Mouse (Mus musculus) ES-E14 (cell line): Measurements from ENCODE around the gene Dimt1. TPM values are rescaled to one million over a fixed set of nuclear protein-coding genes. Genes with fewer than 3 reads are reported as not detected.

Experiments used
- DNase-seq: peaks from one replicate; pipeline ENCODE4 v3.0.0-alpha.2; 2013; ENCODE audit warnings: low read depth, low spot score
- H3K27ac ChIP-seq: 2 replicates; pipeline ENCODE4 v1.5.1; 2012; ENCODE audit warnings: low read depth, mild to moderate bottlenecking, low read length, moderate library complexity, mixed read lengths; ENCODE audit not compliant: poor library complexity, insufficient read depth, severe bottlenecking
- H3K36me3 ChIP-seq: 2 replicates; pipeline ENCODE4 v1.6.1; 2012; ENCODE audit warnings: mild to moderate bottlenecking, low read length, moderate library complexity, mixed read lengths; ENCODE audit not compliant: control insufficient read depth, poor library complexity, insufficient read depth, severe bottlenecking
- H3K4me1 ChIP-seq, 2 experiments: fragments of 150-350 bp in 1 of 2; sonication (generic) in 1 of 2; 2 replicates each; pipeline ENCODE4 v1.6.1; 2012; ENCODE audit warnings: low read length in 2 of 2, mild to moderate bottlenecking in 1 of 2, mixed read lengths in 1 of 2; ENCODE audit not compliant: control insufficient read depth in 2 of 2, insufficient read depth in 2 of 2, poor library complexity in 1 of 2
- H3K4me3 ChIP-seq, 2 experiments: fragments of 150-350 bp in 1 of 2; sonication (generic) in 1 of 2; 2 replicates each; pipeline ENCODE4 v1.5.1; 2012; ENCODE audit warnings: low read length in 2 of 2, low read depth in 1 of 2, mild to moderate bottlenecking in 1 of 2, mixed read lengths in 1 of 2; ENCODE audit not compliant: insufficient read depth in 1 of 2, poor library complexity in 1 of 2, severe bottlenecking in 1 of 2
- H3K9ac ChIP-seq: 2 replicates; pipeline ENCODE4 v1.6.1; 2012; ENCODE audit warnings: low read depth, mild to moderate bottlenecking, low read length, mixed read lengths; ENCODE audit not compliant: poor library complexity, insufficient read depth, severe bottlenecking
- H3K9me3 ChIP-seq: fragments of 150-350 bp; sonication (generic); 2 replicates; pipeline ENCODE4 v1.6.1; 2012; ENCODE audit warnings: low read depth, mild to moderate bottlenecking, low read length; ENCODE audit not compliant: control insufficient read depth, insufficient read depth
- CHD2 ChIP-seq: IDR thresholded peaks from 2 replicates; pipeline ENCODE4 v1.6.1; 2014; ENCODE audit warnings: mild to moderate bottlenecking, low read depth, low read length, inconsistent platforms
- HCFC1 ChIP-seq: IDR thresholded peaks from 2 replicates; pipeline ENCODE4 v1.6.1; 2012; ENCODE audit warnings: low read length, inconsistent platforms, borderline replicate concordance; ENCODE audit not compliant: insufficient read depth
- MAFK ChIP-seq: IDR thresholded peaks from 2 replicates; pipeline ENCODE4 v1.6.1; 2014; ENCODE audit warnings: mild to moderate bottlenecking, low read depth, low read length, inconsistent platforms; ENCODE audit not compliant: insufficient read depth
- ZC3H11A ChIP-seq: IDR thresholded peaks from 2 replicates; pipeline ENCODE4 v1.6.1; 2012; ENCODE audit warnings: low read depth, mild to moderate bottlenecking, inconsistent platforms, low read length, borderline replicate concordance
- ZNF384 ChIP-seq: IDR thresholded peaks from 2 replicates; pipeline ENCODE4 v1.6.1; 2012; ENCODE audit warnings: low read depth, low read length, inconsistent platforms
- in situ Hi-C, 2 experiments: fragments of 600-800 bp; cut with MboI; formaldehyde crosslinking; loops; one replicate each; pipeline ENCODE4 v1.15.1; 2025; ENCODE audit warnings: low sequenced_read_pairs in 2 of 2, inconsistent platforms in 1 of 2; ENCODE audit not compliant: unreplicated experiment in 2 of 2
- total RNA-seq: library from RNA; depleted of rRNA; stranded (reverse); fragments of 300-350 nt; gene quantifications from 2 replicates; pipeline ENCODE4 v1.2.3, GENCODE M21; 2012

Dimt1 gene
- total RNA-seq, 1 experiment: 58.1 TPM

DNA sequence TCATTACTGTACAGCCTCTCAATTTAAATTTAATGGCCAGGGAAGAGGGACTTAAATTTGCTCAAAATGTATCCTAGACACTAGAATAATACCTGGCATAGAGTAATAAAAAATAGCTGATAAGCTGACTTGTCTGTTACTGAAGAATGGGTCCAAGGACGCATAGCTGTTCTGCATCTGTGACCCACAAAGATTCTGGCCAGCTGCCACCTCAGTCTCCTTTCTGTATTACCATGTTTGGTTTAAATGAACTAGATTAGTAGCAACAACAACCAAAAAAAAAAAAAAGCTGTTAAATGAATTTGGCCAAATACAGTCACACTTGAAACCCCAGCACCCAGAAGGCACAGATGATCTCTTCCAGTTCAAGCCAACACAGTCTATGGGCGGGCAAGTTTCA is 17.7 kb upstream of the Dimt1 start:
- no peak for DNase-seq
- in situ Hi-C loops: no loop called here

DNA sequence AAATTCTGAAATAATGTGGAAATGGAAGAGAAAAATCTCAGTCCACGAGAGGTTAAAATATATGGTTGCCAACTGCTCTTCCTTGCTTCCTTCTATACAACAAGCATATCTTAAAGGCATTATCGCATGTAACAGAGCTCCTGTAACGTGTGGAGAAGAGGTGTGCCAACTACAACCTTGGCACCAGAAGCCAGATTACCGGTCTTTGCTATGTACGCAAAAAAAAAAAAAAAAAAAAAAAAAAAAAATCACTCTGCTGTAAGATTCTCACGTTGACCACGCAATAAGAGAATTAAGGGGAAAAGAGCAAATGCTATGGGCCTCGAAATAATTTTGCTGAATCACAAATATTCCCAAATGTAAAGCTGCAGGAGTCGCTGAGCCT is 11.1 kb upstream of the Dimt1 start:
- in situ Hi-C loops: no loop called here
- TF ChIP-seq MAFK: peak; percentile 42; the same call in 1 of the 2 replicates
- TF ChIP-seq CHD2: no peak
- peak; percentile 79 for TF ChIP-seq ZNF384
- H3K4me3 ChIP-seq: peak overlapping the region; percentile 82 to 91
- H3K4me1 ChIP-seq: peaks cover 2 to 3% of the 10 kb centered on the region in 2 experiments; a peak in 2 of 4 replicates
- no peaks in the 10 kb centered on the region for H3K36me3 ChIP-seq
- H3K27ac ChIP-seq: peak overlapping the region; percentile 46; the same call in 1 of the 2 replicates
- peak overlapping the region; percentile 95 for H3K9ac ChIP-seq
- DNase-seq: no peak
- H3K9me3 ChIP-seq: no peaks in the 10 kb centered on the region

More for the DNA sequence above, 17.7 kb upstream of the Dimt1 start:
- TF ChIP-seq MAFK (no peak), HCFC1 (no peak), ZC3H11A (no peak), CHD2 (no peak), ZNF384 (no peak)
- Histone ChIP-seq H3K36me3 (no peaks in the 10 kb centered on the region; the same call in 1 of the 2 replicates), H3K4me1 (no peaks in the 10 kb centered on the region), H3K27ac (no peak overlapping the region), H3K4me3 (no peak overlapping the region), H3K9ac (no peak overlapping the region), H3K9me3 (no peaks in the 10 kb centered on the region)

DNA sequence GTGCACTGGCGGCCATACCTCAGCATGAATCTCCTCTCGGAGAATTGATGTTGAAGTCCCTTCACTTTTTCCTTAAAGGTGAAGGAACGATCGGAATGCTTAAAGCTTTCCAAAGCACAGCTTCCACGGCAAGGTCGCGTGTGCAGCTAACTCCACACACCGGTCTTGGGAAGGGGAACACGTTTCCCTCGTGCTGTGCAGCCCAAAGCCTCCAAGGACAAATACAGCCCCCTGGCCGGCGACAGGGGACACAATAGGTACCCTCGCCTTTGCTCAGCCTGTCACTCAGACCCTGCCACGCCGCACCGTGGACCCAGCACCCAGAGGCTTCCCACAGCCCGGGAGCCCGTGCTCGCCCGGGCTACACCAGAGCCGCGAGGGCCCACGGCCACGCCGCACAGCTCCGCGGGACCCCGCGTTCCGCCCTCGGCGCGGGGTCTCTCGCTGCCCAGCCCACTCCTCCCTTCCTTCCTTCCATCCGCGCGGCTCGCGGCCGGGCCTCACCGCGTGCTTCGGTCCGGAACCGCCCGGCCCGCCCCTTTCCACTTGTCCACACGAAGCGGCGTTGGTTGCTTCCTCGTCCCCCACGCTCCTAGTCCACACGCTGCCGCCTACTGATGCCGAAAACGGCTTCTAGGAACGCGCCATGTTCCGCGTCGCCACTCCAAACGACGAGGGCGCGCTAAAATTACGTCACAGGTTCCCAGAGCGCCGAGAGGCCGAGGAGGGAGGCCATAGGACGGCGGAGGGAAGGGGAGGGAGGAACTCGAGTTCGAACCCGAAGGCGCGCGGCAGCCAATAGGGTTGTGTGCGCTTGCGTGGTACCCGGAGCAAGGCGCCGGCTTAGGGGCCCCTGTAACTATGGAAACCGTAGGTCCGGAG is 10.4 kb upstream of the Dimt1 start, which contains the start of gene Ipo11:
Gene Ipo11 (minus strand): TSS at position 703 of the 882 bp plus-strand sequence.
- TF ChIP-seq MAFK: no peak
- peak; percentile 73; the same call in 1 of the 2 replicates for TF ChIP-seq HCFC1
- no peak for TF ChIP-seq ZC3H11A
- no peak for TF ChIP-seq CHD2
- TF ChIP-seq ZNF384: no peak
- no peaks in the 10 kb centered on the region for H3K36me3 ChIP-seq
- peak within 1 kb of the TSS; percentile 95 for H3K9ac ChIP-seq
- peak; percentile 94 for DNase-seq
- peak within 1 kb of the TSS; percentile 82 to 91 for H3K4me3 ChIP-seq
- H3K27ac ChIP-seq: peak within 1 kb of the TSS; percentile 46
- in situ Hi-C loops: no loop called here
- no peaks in the 10 kb centered on the region for H3K9me3 ChIP-seq
- peaks cover 2 to 3% of the 10 kb centered on the region in 2 experiments; a peak in 2 of 4 replicates for H3K4me1 ChIP-seq

DNA sequence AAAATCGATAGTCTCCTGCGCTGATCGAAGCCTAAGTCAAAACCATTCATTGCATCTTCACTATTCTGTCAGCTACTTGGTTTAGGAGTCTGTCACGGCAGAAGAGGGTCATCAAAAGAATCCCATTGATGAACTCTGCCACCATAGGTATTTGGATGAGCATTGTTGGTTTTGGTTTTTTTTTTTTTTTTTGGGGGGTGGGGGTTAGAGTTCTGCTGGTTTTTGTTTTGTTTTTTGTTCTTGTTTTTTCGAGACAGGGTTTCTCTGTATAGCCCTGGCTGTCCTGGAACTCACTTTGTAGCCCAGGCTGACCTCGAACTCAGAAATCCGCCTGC is 9.8 kb upstream of the Dimt1 start:
- Histone ChIP-seq H3K9me3 (no peaks in the 10 kb centered on the region), H3K9ac (no peak overlapping the region; the same call in 1 of the 2 replicates), H3K4me3 (peak overlapping the region; percentile 44 to 91), H3K36me3 (no peaks in the 10 kb centered on the region), H3K27ac (no peak overlapping the region), H3K4me1 (peaks cover 2 to 3% of the 10 kb centered on the region in 2 experiments; a peak in 2 of 4 replicates)
- DNase-seq: no peak
- TF ChIP-seq ZNF384 (peak; percentile 36; the same call in 1 of the 2 replicates), MAFK (no peak), ZC3H11A (no peak), HCFC1 (no peak)
- in situ Hi-C loops: no loop called here
